Mouse (Mus musculus): ENCODE results near the gene Fhit. TPM values are rescaled to one million over a fixed set of nuclear protein-coding genes. Genes with fewer than 3 reads are reported as not detected.

Gene Fhit
- polyA plus RNA-seq, 1 experiment from 2014 or later: 4.5 TPM

- Histone ChIP-seq H3K4me1 (ENCODE audit: control insufficient read depth, insufficient read depth, low read length) (no peaks in the 10 kb centered on the region), H3K36me3 (ENCODE audit: control insufficient read depth, insufficient read depth, low read length) (no peaks in the 10 kb centered on the region), H3K9me3 (ENCODE audit: control insufficient read depth, low read length) (no peaks in the 10 kb centered on the region), H3K27ac (ENCODE audit: low read depth, low read length) (no peak overlapping the region), H3K4me3 (ENCODE audit: low read depth, low read length) (no peak overlapping the region), H3K27me3 (ENCODE audit: control insufficient read depth, insufficient read depth, low read length) (no peaks in the 10 kb centered on the region), H3K4me2 (ENCODE audit: low read depth) (no peak overlapping the region), H3K9ac (ENCODE audit: low read length) (no peak overlapping the region)
- no peak for DNase-seq (ENCODE audit: low spot score)
- WGBS: 70% methylated on average over 3 of the region's 3 CpGs
- no peak for ATAC-seq (ENCODE audit: insufficient read depth, low FRiP score, low TSS enrichment)
Measured at GRCm38 (mm10) chr14:10545916-10546315, 615.9 kb downstream of the Fhit start.

DNA sequence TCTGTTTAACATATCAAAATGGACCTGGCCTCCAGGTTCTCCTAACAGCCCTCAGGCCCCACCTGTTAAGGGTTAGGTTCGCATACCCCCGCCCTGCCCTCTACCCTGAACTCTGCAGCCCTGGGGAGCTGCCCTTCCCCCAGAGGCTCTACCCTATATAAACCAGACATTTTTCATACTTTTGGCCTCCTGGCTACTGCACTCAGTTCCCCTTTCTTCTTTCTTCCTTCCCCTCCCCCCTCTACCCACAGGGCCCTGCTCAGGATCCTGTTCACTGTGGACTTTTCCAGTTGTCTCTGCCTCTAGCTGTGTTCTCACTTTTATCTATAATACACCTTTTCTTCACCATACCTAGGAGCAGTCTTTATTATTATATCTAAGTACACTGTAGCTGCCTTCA lies 627.0 kb downstream of the Fhit start:
- H3K27me3 ChIP-seq (ENCODE audit: control insufficient read depth, insufficient read depth, low read length): no peaks in the 10 kb centered on the region
- WGBS: 72% methylated on average over 2 of the region's 2 CpGs
- no peak for ATAC-seq (ENCODE audit: insufficient read depth, low FRiP score, low TSS enrichment)
- no peaks in the 10 kb centered on the region for H3K4me1 ChIP-seq (ENCODE audit: control insufficient read depth, insufficient read depth, low read length)
- no peak overlapping the region for H3K27ac ChIP-seq (ENCODE audit: low read depth, low read length)
- no peak for DNase-seq (ENCODE audit: low spot score)
- H3K9ac ChIP-seq (ENCODE audit: low read length): no peak overlapping the region
- H3K4me3 ChIP-seq (ENCODE audit: low read depth, low read length): no peak overlapping the region
- H3K4me2 ChIP-seq (ENCODE audit: low read depth): no peak overlapping the region
- H3K9me3 ChIP-seq (ENCODE audit: control insufficient read depth, low read length): no peaks in the 10 kb centered on the region
- no peaks in the 10 kb centered on the region for H3K36me3 ChIP-seq (ENCODE audit: control insufficient read depth, insufficient read depth, low read length)

DNA sequence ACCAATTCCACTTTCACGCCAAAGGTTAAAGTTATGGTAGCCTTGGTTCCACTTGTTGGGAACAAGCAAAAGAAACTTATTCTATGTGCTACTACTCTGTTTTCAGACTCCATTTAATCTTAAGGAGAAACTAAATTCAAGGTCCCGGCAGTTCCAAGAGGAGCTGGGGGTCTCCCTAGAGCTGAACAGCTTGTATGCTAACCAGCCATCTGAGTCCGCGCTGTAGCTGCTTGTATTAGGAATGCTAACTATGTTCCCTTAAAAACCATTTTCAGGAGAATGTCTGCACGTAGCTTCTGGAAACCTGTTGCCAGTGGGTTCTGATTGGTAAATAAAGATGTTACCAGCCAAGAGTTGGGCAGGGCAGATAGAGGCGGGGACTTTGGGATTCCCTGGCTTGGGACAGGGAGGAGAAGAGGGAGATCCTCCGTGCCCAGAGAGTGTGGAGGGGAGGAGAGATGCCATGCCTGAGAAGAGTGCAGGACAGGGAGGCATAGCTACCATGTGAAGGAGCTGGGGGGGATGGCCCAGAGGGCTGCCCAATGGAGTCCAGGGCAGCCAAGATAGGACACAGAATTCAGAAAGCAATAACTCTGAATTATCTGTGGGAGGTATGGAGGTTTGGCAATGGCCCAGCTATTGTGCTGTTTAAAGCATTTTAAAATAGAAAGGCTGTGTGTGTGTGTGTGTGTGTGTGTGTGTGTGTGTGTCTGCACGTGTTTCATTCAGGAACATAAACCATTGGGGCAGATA lies 629.9 kb downstream of the Fhit start:
- 82% methylated on average over 8 of the region's 8 CpGs for WGBS
- H3K36me3 ChIP-seq (ENCODE audit: control insufficient read depth, insufficient read depth, low read length): no peaks in the 10 kb centered on the region
- no peak overlapping the region for H3K27ac ChIP-seq (ENCODE audit: low read depth, low read length)
- H3K9me3 ChIP-seq (ENCODE audit: control insufficient read depth, low read length): no peaks in the 10 kb centered on the region
- no peak overlapping the region for H3K9ac ChIP-seq (ENCODE audit: low read length)
- no peak overlapping the region for H3K4me3 ChIP-seq (ENCODE audit: low read depth, low read length)
- ATAC-seq (ENCODE audit: insufficient read depth, low FRiP score, low TSS enrichment) (no peak), DNase-seq (ENCODE audit: low spot score) (no peak)
- no peaks in the 10 kb centered on the region for H3K27me3 ChIP-seq (ENCODE audit: control insufficient read depth, insufficient read depth, low read length)
- no peak overlapping the region for H3K4me2 ChIP-seq (ENCODE audit: low read depth)
- no peaks in the 10 kb centered on the region for H3K4me1 ChIP-seq (ENCODE audit: control insufficient read depth, insufficient read depth, low read length)

DNA sequence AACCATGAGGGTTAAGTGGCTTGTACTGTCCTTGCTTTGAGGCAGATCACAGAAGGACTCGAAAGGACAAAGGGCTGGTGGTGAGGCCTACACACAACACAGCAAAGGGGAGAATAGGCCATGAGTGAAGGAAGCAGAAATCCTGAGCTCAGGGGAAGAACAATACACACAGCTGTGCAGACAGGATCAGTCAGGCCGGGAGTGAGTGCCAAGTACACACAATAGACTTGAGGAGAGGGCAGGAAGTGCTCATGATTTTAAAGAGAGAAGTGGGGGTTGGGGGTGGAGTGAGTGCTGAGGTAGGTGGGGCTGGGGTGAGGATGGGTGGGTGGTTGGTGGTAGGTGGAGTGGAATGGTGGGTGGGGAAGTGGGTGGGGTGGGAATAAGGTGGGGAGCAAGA lies 635.0 kb downstream of the Fhit start:
- Histone ChIP-seq H3K4me2 (ENCODE audit: low read depth) (no peak overlapping the region), H3K27me3 (ENCODE audit: control insufficient read depth, insufficient read depth, low read length) (no peaks in the 10 kb centered on the region), H3K4me1 (ENCODE audit: control insufficient read depth, insufficient read depth, low read length) (no peaks in the 10 kb centered on the region), H3K36me3 (ENCODE audit: control insufficient read depth, insufficient read depth, low read length) (no peaks in the 10 kb centered on the region), H3K9me3 (ENCODE audit: control insufficient read depth, low read length) (no peaks in the 10 kb centered on the region), H3K4me3 (ENCODE audit: low read depth, low read length) (no peak overlapping the region), H3K27ac (ENCODE audit: low read depth, low read length) (no peak overlapping the region), H3K9ac (ENCODE audit: low read length) (no peak overlapping the region)
- WGBS: 35% methylated on average over 2 of the region's 2 CpGs
- ATAC-seq (ENCODE audit: insufficient read depth, low FRiP score, low TSS enrichment): no peak
- DNase-seq (ENCODE audit: low spot score): no peak

DNA sequence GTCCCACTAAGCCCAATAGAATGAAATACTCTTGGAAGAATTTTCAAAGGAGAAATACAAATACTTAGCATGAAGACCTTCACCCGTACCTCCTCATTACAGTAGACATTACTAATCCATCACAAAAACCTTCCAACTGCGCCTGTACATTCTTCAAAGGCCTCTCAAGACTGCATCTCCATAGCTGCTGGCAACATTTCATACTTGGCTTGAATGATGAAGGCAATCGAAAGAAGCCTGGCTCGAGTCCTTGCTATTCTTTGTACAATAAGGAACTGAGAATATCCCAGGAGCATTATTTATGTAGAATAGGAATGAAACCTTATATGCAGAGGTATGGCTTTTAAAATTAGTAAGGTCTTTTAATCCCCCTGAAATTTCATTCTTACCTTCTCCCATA lies 636.0 kb downstream of the Fhit start:
- Histone ChIP-seq H3K9ac (ENCODE audit: low read length) (no peak overlapping the region), H3K36me3 (ENCODE audit: control insufficient read depth, insufficient read depth, low read length) (no peaks in the 10 kb centered on the region), H3K27me3 (ENCODE audit: control insufficient read depth, insufficient read depth, low read length) (no peaks in the 10 kb centered on the region), H3K4me3 (ENCODE audit: low read depth, low read length) (no peak overlapping the region), H3K27ac (ENCODE audit: low read depth, low read length) (no peak overlapping the region), H3K4me1 (ENCODE audit: control insufficient read depth, insufficient read depth, low read length) (no peaks in the 10 kb centered on the region), H3K4me2 (ENCODE audit: low read depth) (no peak overlapping the region), H3K9me3 (ENCODE audit: control insufficient read depth, low read length) (no peaks in the 10 kb centered on the region)
- no peak for ATAC-seq (ENCODE audit: insufficient read depth, low FRiP score, low TSS enrichment)
- 81% methylated on average over 4 of the region's 4 CpGs for WGBS
- no peak for DNase-seq (ENCODE audit: low spot score)

- no peaks in the 10 kb centered on the region for H3K9me3 ChIP-seq (ENCODE audit: control insufficient read depth, low read length)
- DNase-seq (ENCODE audit: low spot score) (no peak), ATAC-seq (ENCODE audit: insufficient read depth, low FRiP score, low TSS enrichment) (no peak)
- no peak overlapping the region for H3K9ac ChIP-seq (ENCODE audit: low read length)
- no peak overlapping the region for H3K27ac ChIP-seq (ENCODE audit: low read depth, low read length)
- H3K4me1 ChIP-seq (ENCODE audit: control insufficient read depth, insufficient read depth, low read length): no peaks in the 10 kb centered on the region
- H3K36me3 ChIP-seq (ENCODE audit: control insufficient read depth, insufficient read depth, low read length): no peaks in the 10 kb centered on the region
- H3K4me3 ChIP-seq (ENCODE audit: low read depth, low read length): no peak overlapping the region
- H3K4me2 ChIP-seq (ENCODE audit: low read depth): no peak overlapping the region
- no peaks in the 10 kb centered on the region for H3K27me3 ChIP-seq (ENCODE audit: control insufficient read depth, insufficient read depth, low read length)
Measured at GRCm38 (mm10) chr14:10514026-10514425, 647.8 kb downstream of the Fhit start.

GRCm38 (mm10) chr14:10509252-10509651 lies 652.6 kb downstream of the Fhit start:
- H3K9ac ChIP-seq (ENCODE audit: low read length): no peak overlapping the region

DNA sequence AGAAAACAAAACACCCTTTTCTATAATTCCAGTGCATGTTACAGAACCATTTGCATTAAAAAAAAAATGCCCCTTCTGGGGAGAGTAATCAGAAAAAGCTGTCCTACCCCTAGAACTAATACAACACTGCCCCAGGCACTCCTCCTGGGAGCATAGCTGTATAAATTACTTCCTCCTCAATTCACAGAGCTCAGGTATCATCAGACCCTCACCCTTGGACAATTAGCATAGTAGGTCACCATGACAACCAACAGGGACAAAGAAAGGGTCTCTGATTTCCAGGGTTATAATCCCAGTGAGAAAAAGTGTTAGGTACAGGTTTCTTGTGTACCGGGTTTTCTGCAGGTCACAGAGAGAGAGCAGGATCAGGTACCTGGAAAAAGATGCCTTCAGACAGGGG lies 654.3 kb downstream of the Fhit start:
- DNase-seq (ENCODE audit: low spot score): no peak
- ATAC-seq (ENCODE audit: insufficient read depth, low FRiP score, low TSS enrichment): no peak
- Histone ChIP-seq H3K4me3 (ENCODE audit: low read depth, low read length) (no peak overlapping the region), H3K9ac (ENCODE audit: low read length) (no peak overlapping the region), H3K36me3 (ENCODE audit: control insufficient read depth, insufficient read depth, low read length) (no peaks in the 10 kb centered on the region), H3K4me1 (ENCODE audit: control insufficient read depth, insufficient read depth, low read length) (no peaks in the 10 kb centered on the region), H3K27me3 (ENCODE audit: control insufficient read depth, insufficient read depth, low read length) (no peaks in the 10 kb centered on the region), H3K27ac (ENCODE audit: low read depth, low read length) (no peak overlapping the region), H3K9me3 (ENCODE audit: control insufficient read depth, low read length) (no peaks in the 10 kb centered on the region), H3K4me2 (ENCODE audit: low read depth) (no peak overlapping the region)
- 20% methylated on average over 1 of the region's 1 CpGs for WGBS

More at GRCm38 (mm10) chr14:10509252-10509651, 652.6 kb downstream of the Fhit start:
- DNase-seq (ENCODE audit: low spot score) (no peak), ATAC-seq (ENCODE audit: insufficient read depth, low FRiP score, low TSS enrichment) (no peak)
- no peaks in the 10 kb centered on the region for H3K27me3 ChIP-seq (ENCODE audit: control insufficient read depth, insufficient read depth, low read length)
- no peak overlapping the region for H3K4me3 ChIP-seq (ENCODE audit: low read depth, low read length)
- H3K27ac ChIP-seq (ENCODE audit: low read depth, low read length): no peak overlapping the region
- H3K4me2 ChIP-seq (ENCODE audit: low read depth): no peak overlapping the region
- H3K4me1 ChIP-seq (ENCODE audit: control insufficient read depth, insufficient read depth, low read length): no peaks in the 10 kb centered on the region
- H3K9me3 ChIP-seq (ENCODE audit: control insufficient read depth, low read length): no peaks in the 10 kb centered on the region
- no peaks in the 10 kb centered on the region for H3K36me3 ChIP-seq (ENCODE audit: control insufficient read depth, insufficient read depth, low read length)

GRCm38 (mm10) chr14:10485798-10486197 lies 676.0 kb downstream of the Fhit start:
- ATAC-seq (ENCODE audit: insufficient read depth, low FRiP score, low TSS enrichment): no peak
- no peaks in the 10 kb centered on the region for H3K36me3 ChIP-seq (ENCODE audit: control insufficient read depth, insufficient read depth, low read length)
- DNase-seq (ENCODE audit: low spot score): no peak
- H3K4me3 ChIP-seq (ENCODE audit: low read depth, low read length): no peak overlapping the region
- H3K4me2 ChIP-seq (ENCODE audit: low read depth): no peak overlapping the region
- no peaks in the 10 kb centered on the region for H3K4me1 ChIP-seq (ENCODE audit: control insufficient read depth, insufficient read depth, low read length)
- 81% methylated on average over 3 of the region's 3 CpGs for WGBS
- no peaks in the 10 kb centered on the region for H3K27me3 ChIP-seq (ENCODE audit: control insufficient read depth, insufficient read depth, low read length)
- no peak overlapping the region for H3K27ac ChIP-seq (ENCODE audit: low read depth, low read length)
- no peaks in the 10 kb centered on the region for H3K9me3 ChIP-seq (ENCODE audit: control insufficient read depth, low read length)
- no peak overlapping the region for H3K9ac ChIP-seq (ENCODE audit: low read length)
